Mouse (Mus musculus): Measurements from ENCODE around the gene Dnal4. TPM values are rescaled to one million over a fixed set of nuclear protein-coding genes. Genes with fewer than 3 reads are reported as not detected.

Dnal4 gene
- polyA plus RNA-seq, 1 experiment from 2014 or later = 40.9 TPM

DNA sequence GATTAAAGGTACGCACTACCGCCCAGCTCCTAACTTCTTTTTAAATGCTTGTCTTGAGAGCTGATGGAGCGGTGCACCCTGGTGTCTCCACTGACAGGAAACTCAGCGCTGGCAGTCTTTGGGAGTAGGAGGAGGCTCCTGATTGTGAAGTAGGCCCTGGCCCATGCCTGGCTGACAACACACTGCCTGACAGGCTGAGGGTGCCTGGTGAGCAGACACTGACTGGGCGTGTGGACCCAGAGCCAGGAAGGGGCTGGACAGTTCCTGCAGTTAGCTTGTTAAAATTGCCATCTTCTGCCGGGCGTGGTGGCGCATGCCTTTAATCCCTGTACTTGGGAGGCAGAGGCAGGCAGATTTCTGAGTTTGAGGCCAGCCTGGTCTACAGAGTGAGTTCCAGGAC is 27.4 kb downstream of the Dnal4 start:
- WGBS = 81% methylated on average over 8 of the region's 8 CpGs
- H3K4me3 ChIP-seq (ENCODE audit: control insufficient read depth in 1 of 2, insufficient read depth in 1 of 2, low read depth in 1 of 2, low read length in 2 of 2) = no peak overlapping the region
- H3K4me1 ChIP-seq (ENCODE audit: control insufficient read depth in 2 of 2, insufficient read depth in 2 of 2, low read length in 2 of 2) = no peaks in the 10 kb centered on the region
- H3K36me3 ChIP-seq (ENCODE audit: control insufficient read depth, insufficient read depth, low read length) = 0 out of 2 replicates have a peak, but pooled peaks cover under 1% of the 10 kb centered on the region
- H3K9me3 ChIP-seq (ENCODE audit: control insufficient read depth, low read length) = no peaks in the 10 kb centered on the region
- no peak overlapping the region for H3K27ac ChIP-seq (replicated peaks in 1 of 2; ENCODE audit: control insufficient read depth in 1 of 2, insufficient read depth in 1 of 2, low read depth in 2 of 2, low read length in 2 of 2)
- no peaks in the 10 kb centered on the region for H3K27me3 ChIP-seq (ENCODE audit: control insufficient read depth, insufficient read depth, low read length)
- no peak overlapping the region for H3K4me2 ChIP-seq (ENCODE audit: low read length)
- ATAC-seq (ENCODE audit: insufficient number of reproducible peaks, insufficient read depth, low FRiP score, low read depth) = no peak
- H3K9ac ChIP-seq (ENCODE audit: low read length) = no peak overlapping the region

DNA sequence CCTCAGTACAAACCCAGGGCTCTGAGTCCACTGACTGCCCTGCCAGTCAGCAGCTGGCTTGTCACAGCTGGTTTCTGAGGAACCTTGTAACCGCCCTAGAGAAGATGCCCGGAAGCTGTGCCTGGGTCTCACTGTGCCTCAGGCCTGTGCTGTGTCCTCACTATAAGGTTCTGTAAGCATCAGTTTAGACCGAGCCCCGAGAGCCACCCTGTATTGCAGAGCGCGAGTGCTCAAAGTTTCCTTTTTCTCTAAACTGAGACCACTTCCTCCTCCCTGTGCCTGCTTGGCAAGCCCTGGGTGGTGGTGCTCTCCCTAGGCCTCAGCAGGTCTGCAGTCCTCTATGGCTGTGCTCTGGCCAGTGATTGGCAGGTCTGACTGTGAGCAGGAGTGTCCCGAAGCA is 28.5 kb downstream of the Dnal4 start:
- 93% methylated on average over 7 of the region's 7 CpGs for WGBS
- Histone ChIP-seq H3K27ac (replicated peaks in 1 of 2; ENCODE audit: control insufficient read depth in 1 of 2, insufficient read depth in 1 of 2, low read depth in 2 of 2, low read length in 2 of 2) (no peak overlapping the region), H3K9ac (ENCODE audit: low read length) (no peak overlapping the region), H3K4me2 (ENCODE audit: low read length) (no peak overlapping the region), H3K4me3 (ENCODE audit: control insufficient read depth in 1 of 2, insufficient read depth in 1 of 2, low read depth in 1 of 2, low read length in 2 of 2) (no peak overlapping the region), H3K27me3 (ENCODE audit: control insufficient read depth, insufficient read depth, low read length) (no peaks in the 10 kb centered on the region), H3K4me1 (ENCODE audit: control insufficient read depth in 2 of 2, insufficient read depth in 2 of 2, low read length in 2 of 2) (peaks cover 0 to 3% of the 10 kb centered on the region in 2 experiments; a peak in 1 of 4 replicates), H3K9me3 (ENCODE audit: control insufficient read depth, low read length) (no peaks in the 10 kb centered on the region), H3K36me3 (ENCODE audit: control insufficient read depth, insufficient read depth, low read length) (0 out of 2 replicates have a peak, but pooled peaks cover 6% of the 10 kb centered on the region)
- ATAC-seq (ENCODE audit: insufficient number of reproducible peaks, insufficient read depth, low FRiP score, low read depth) = no peak

DNA sequence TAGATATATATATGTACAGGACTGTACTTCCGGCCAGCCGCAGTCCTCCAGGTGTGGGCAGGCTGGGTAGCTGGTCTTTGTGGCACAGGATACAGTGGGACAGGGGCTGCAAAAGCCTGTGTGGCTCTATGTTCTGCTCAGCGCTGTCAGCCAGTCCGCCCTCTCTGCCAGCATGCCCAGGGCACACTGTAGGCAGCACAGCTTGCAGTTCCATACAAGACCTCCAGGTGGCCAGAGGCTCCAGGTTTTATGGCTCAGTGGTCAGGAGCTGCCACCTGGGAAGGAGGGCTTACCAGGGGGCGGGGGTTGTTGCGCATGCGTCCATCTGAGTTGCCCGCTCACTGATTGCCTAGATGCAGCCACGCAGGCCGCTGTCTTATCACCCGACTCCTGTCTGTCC is 29.7 kb downstream of the Dnal4 start:
- Histone ChIP-seq H3K4me1 (ENCODE audit: control insufficient read depth in 2 of 2, insufficient read depth in 2 of 2, low read length in 2 of 2) (peaks cover 2 to 6% of the 10 kb centered on the region in 2 experiments), H3K4me3 (ENCODE audit: control insufficient read depth in 1 of 2, insufficient read depth in 1 of 2, low read depth in 1 of 2, low read length in 2 of 2) (no peak overlapping the region), H3K9ac (ENCODE audit: low read length) (no peak overlapping the region), H3K27ac (replicated peaks in 1 of 2; ENCODE audit: control insufficient read depth in 1 of 2, insufficient read depth in 1 of 2, low read depth in 2 of 2, low read length in 2 of 2) (no peak overlapping the region), H3K36me3 (ENCODE audit: control insufficient read depth, insufficient read depth, low read length) (0 out of 2 replicates have a peak, but pooled peaks cover 6% of the 10 kb centered on the region), H3K27me3 (ENCODE audit: control insufficient read depth, insufficient read depth, low read length) (no peaks in the 10 kb centered on the region), H3K4me2 (ENCODE audit: low read length) (no peak overlapping the region), H3K9me3 (ENCODE audit: control insufficient read depth, low read length) (no peaks in the 10 kb centered on the region)
- ATAC-seq (ENCODE audit: insufficient number of reproducible peaks, insufficient read depth, low FRiP score, low read depth) = no peak
- WGBS = 58% methylated on average over 11 of the region's 11 CpGs

DNA sequence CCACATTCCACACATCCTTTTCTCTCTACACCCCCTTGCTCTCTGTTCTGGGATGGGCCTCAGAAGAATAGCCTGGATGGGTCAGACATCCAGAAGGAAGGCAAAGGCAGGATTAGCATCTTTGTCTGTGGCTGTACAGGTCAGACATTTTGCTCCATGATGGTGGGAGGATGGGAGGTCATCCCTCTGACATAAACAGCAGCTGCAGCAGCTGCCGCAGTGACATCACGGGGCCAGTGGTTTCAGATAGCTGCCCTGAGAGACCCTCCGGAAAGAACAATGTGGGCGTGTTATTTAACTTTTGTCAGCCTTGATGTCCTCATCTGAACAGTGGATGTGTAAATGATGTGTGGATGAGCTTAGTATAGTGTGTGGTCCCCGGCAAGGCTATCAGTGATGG is 31.8 kb downstream of the Dnal4 start:
- Histone ChIP-seq H3K9me3 (ENCODE audit: control insufficient read depth, low read length) (no peaks in the 10 kb centered on the region), H3K9ac (ENCODE audit: low read length) (no peak overlapping the region), H3K27me3 (ENCODE audit: control insufficient read depth, insufficient read depth, low read length) (no peaks in the 10 kb centered on the region), H3K4me1 (ENCODE audit: control insufficient read depth in 2 of 2, insufficient read depth in 2 of 2, low read length in 2 of 2) (peaks cover 9 to 14% of the 10 kb centered on the region in 2 experiments), H3K36me3 (ENCODE audit: control insufficient read depth, insufficient read depth, low read length) (0 out of 2 replicates have a peak, but pooled peaks cover 6% of the 10 kb centered on the region), H3K4me2 (ENCODE audit: low read length) (no peak overlapping the region), H3K4me3 (ENCODE audit: control insufficient read depth in 1 of 2, insufficient read depth in 1 of 2, low read depth in 1 of 2, low read length in 2 of 2) (no peak overlapping the region), H3K27ac (replicated peaks in 1 of 2; ENCODE audit: control insufficient read depth in 1 of 2, insufficient read depth in 1 of 2, low read depth in 2 of 2, low read length in 2 of 2) (no peak overlapping the region)
- WGBS = 89% methylated on average over 5 of the region's 5 CpGs
- no peak for ATAC-seq (ENCODE audit: insufficient number of reproducible peaks, insufficient read depth, low FRiP score, low read depth)

DNA sequence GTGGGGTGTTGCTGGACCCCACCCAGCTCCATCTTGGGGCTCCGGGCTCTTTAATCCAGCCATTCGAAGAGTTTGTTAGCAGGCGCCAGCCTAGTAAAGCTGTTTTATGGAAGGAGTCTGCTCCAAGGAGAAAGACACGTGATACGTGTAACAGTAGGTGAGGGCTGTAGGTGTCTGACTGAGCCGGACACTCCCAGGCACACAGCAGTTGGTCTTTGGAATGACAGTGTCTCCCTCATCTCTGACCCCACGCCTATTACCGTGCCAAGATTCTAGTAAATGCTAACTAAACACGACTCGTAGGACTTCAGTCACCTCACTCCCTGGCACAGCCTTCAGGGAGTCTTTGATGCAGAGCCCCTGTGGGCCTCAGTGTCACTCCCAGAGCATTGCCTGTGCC is 32.3 kb downstream of the Dnal4 start:
- no peak for ATAC-seq (ENCODE audit: insufficient number of reproducible peaks, insufficient read depth, low FRiP score, low read depth)
- Histone ChIP-seq H3K9me3 (ENCODE audit: control insufficient read depth, low read length) (no peaks in the 10 kb centered on the region), H3K27ac (replicated peaks in 1 of 2; ENCODE audit: control insufficient read depth in 1 of 2, insufficient read depth in 1 of 2, low read depth in 2 of 2, low read length in 2 of 2) (no peak overlapping the region), H3K27me3 (ENCODE audit: control insufficient read depth, insufficient read depth, low read length) (no peaks in the 10 kb centered on the region), H3K4me3 (ENCODE audit: control insufficient read depth in 1 of 2, insufficient read depth in 1 of 2, low read depth in 1 of 2, low read length in 2 of 2) (no peak overlapping the region), H3K36me3 (ENCODE audit: control insufficient read depth, insufficient read depth, low read length) (0 out of 2 replicates have a peak, but pooled peaks cover 6% of the 10 kb centered on the region), H3K4me2 (ENCODE audit: low read length) (no peak overlapping the region), H3K9ac (ENCODE audit: low read length) (no peak overlapping the region), H3K4me1 (ENCODE audit: control insufficient read depth in 2 of 2, insufficient read depth in 2 of 2, low read length in 2 of 2) (peaks cover 9 to 19% of the 10 kb centered on the region in 2 experiments)
- WGBS = 87% methylated on average over 10 of the region's 10 CpGs

DNA sequence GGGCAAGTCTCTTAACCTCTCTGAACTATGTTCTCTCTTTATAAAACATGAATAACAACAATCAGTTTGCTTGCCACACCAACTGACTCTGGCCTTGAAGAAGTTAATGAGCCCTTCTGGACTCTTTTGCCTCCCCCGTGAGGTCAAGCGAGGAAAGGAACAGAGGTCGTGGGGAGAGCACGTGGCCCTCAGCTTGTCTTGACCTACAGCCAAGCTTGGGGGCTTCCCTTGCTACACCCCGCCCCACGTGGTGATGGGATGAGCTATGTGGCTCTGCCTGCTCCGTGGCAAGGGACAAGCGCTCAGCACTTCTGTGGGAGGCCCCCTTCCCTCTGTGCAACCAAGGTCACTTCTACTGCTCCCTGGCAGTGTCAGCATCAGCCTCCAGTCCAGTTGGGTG is 32.9 kb downstream of the Dnal4 start:
- H3K9me3 ChIP-seq (ENCODE audit: control insufficient read depth, low read length) = no peaks in the 10 kb centered on the region
- no peak overlapping the region for H3K9ac ChIP-seq (ENCODE audit: low read length)
- no peaks in the 10 kb centered on the region for H3K27me3 ChIP-seq (ENCODE audit: control insufficient read depth, insufficient read depth, low read length)
- no peak overlapping the region for H3K4me3 ChIP-seq (ENCODE audit: control insufficient read depth in 1 of 2, insufficient read depth in 1 of 2, low read depth in 1 of 2, low read length in 2 of 2)
- H3K4me2 ChIP-seq (ENCODE audit: low read length) = no peak overlapping the region
- WGBS = 56% methylated on average over 8 of the region's 8 CpGs
- peaks cover 10 to 25% of the 10 kb centered on the region in 2 experiments for H3K4me1 ChIP-seq (ENCODE audit: control insufficient read depth in 2 of 2, insufficient read depth in 2 of 2, low read length in 2 of 2)
- no peak for ATAC-seq (ENCODE audit: insufficient number of reproducible peaks, insufficient read depth, low FRiP score, low read depth)
- H3K27ac ChIP-seq (replicated peaks in 1 of 2; ENCODE audit: control insufficient read depth in 1 of 2, insufficient read depth in 1 of 2, low read depth in 2 of 2, low read length in 2 of 2) = no peak overlapping the region
- H3K36me3 ChIP-seq (ENCODE audit: control insufficient read depth, insufficient read depth, low read length) = peaks cover 6% of the 10 kb centered on the region; the same call in 1 of the 2 replicates

DNA sequence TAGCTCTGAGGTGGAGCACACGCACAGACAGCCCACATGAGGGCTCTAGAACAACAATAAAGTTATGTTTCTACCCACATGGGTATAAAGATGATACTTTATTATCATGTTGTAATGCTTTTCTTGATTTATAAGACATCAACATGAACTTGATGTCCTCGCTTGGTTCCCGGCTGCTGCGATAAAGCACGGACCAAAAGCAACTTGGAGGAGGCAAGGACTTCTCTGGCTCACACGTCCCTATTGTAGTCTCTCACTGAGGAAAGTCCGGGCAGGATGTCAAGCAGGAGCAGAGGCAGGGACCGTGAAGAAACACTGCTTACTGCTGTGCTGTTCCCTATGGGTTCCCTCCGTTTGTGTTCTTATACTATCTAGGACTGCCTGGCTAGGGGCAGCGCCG is 33.6 kb downstream of the Dnal4 start:
- ATAC-seq (ENCODE audit: insufficient number of reproducible peaks, insufficient read depth, low FRiP score, low read depth) = no peak
- 92% methylated on average over 11 of the region's 11 CpGs for WGBS

DNA sequence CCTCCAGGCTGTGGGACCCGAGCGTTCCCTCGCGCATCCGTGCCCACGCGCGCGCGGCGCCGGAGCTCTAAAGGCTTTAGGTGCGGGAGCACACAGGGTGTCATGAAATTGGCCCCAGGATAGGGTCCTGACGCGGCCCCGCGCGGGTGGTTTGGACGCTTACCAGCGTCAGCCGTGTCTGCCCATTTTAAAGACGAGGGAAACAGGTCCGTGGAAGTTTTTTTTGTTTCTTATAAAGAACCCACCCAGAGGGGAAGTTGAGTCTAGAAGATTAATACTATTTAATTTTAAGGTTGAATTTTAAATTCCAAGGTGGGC is 35.0 kb downstream of the Dnal4 start:
- no peak for ATAC-seq (ENCODE audit: insufficient number of reproducible peaks, insufficient read depth, low FRiP score, low read depth)
- no peaks in the 10 kb centered on the region for H3K27me3 ChIP-seq (ENCODE audit: control insufficient read depth, insufficient read depth, low read length)
- no peaks in the 10 kb centered on the region for H3K9me3 ChIP-seq (ENCODE audit: control insufficient read depth, low read length)
- peak overlapping the region in 1 of 2 experiments; percentile 87; a peak in 1 of 4 replicates for H3K27ac ChIP-seq (replicated peaks in 1 of 2; ENCODE audit: control insufficient read depth in 1 of 2, insufficient read depth in 1 of 2, low read depth in 2 of 2, low read length in 2 of 2)
- H3K4me2 ChIP-seq (ENCODE audit: low read length) = peak overlapping the region; percentile 91
- WGBS = under 1% methylated on average over 23 of the region's 23 CpGs
- H3K4me3 ChIP-seq (ENCODE audit: control insufficient read depth in 1 of 2, insufficient read depth in 1 of 2, low read depth in 1 of 2, low read length in 2 of 2) = peak overlapping the region; percentile 77 to 93
- H3K4me1 ChIP-seq (ENCODE audit: control insufficient read depth in 2 of 2, insufficient read depth in 2 of 2, low read length in 2 of 2) = peaks cover 15 to 35% of the 10 kb centered on the region in 2 experiments
- H3K36me3 ChIP-seq (ENCODE audit: control insufficient read depth, insufficient read depth, low read length) = peaks cover 26% of the 10 kb centered on the region
- H3K9ac ChIP-seq (ENCODE audit: low read length) = peak overlapping the region; percentile 89

More for the DNA sequence above, 33.6 kb downstream of the Dnal4 start:
- no peak overlapping the region for H3K4me2 ChIP-seq (ENCODE audit: low read length)
- H3K4me1 ChIP-seq (ENCODE audit: control insufficient read depth in 2 of 2, insufficient read depth in 2 of 2, low read length in 2 of 2) = peaks cover 15 to 33% of the 10 kb centered on the region in 2 experiments
- H3K9me3 ChIP-seq (ENCODE audit: control insufficient read depth, low read length) = no peaks in the 10 kb centered on the region
- H3K27ac ChIP-seq (replicated peaks in 1 of 2; ENCODE audit: control insufficient read depth in 1 of 2, insufficient read depth in 1 of 2, low read depth in 2 of 2, low read length in 2 of 2) = no peak overlapping the region
- H3K27me3 ChIP-seq (ENCODE audit: control insufficient read depth, insufficient read depth, low read length) = no peaks in the 10 kb centered on the region
- peaks cover 13% of the 10 kb centered on the region for H3K36me3 ChIP-seq (ENCODE audit: control insufficient read depth, insufficient read depth, low read length)
- no peak overlapping the region for H3K4me3 ChIP-seq (ENCODE audit: control insufficient read depth in 1 of 2, insufficient read depth in 1 of 2, low read depth in 1 of 2, low read length in 2 of 2)
- H3K9ac ChIP-seq (ENCODE audit: low read length) = no peak overlapping the region

Measured in heart, embryonic 14.5 days (tissue).